Mouse (Mus musculus): ENCODE results near the gene Rnf180. TPM values are rescaled to one million over a fixed set of nuclear protein-coding genes. Genes with fewer than 3 reads are reported as not detected.

The Rnf180 gene
- polyA plus RNA-seq, 1 experiment, result 9.1 TPM

- WGBS, result 62% methylated on average over 4 of the region's 4 CpGs
These were observed 146.7 kb downstream of the Rnf180 start for GRCm38 (mm10) chr13:105147795-105148418.

DNA sequence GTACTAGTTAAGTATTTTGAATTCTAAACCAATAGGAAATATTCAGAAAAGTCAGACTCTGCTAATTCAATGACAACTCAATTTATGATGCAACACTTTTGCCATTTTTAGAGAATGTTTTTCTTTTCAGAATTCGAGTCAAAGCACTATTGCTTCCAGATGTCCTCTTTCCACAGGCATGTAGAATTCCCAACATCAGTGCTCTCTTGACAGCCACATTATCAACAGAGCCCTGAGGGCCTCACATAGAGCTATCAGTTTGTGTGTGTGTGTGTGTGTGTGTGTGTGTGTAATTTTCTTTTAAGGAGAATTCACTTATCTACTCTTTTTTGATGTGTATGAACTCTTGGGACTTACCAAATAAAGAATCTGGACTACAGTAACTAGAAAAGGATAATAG, 147.8 kb downstream of the Rnf180 start:
- H3K4me1 ChIP-seq (ENCODE audit: control insufficient read depth, insufficient read depth, low read length), result no peaks in the 10 kb centered on the region
- WGBS, result 74% methylated on average over 1 of the region's 1 CpGs
- TF ChIP-seq POLR2A (IDR thresholded peaks at IDR 0.05; ENCODE audit: borderline replicate concordance, insufficient read depth, low read length) (no peak), CTCF (IDR thresholded peaks at IDR 0.05; ENCODE audit: borderline replicate concordance, insufficient read depth, low read depth, low read length) (no peak)
- no peaks in the 10 kb centered on the region for H3K27me3 ChIP-seq (ENCODE audit: control insufficient read depth, insufficient read depth, low read length)
- DNase-seq, result no peak
- H3K27ac ChIP-seq (ENCODE audit: insufficient read depth, low read length), result no peak overlapping the region
- H3K4me3 ChIP-seq (replicated peaks; ENCODE audit: insufficient read depth, low read depth, low read length), result no peak overlapping the region

More at GRCm38 (mm10) chr13:105147795-105148418, 146.7 kb downstream of the Rnf180 start:
- TF ChIP-seq CTCF (IDR thresholded peaks at IDR 0.05; ENCODE audit: borderline replicate concordance, insufficient read depth, low read depth, low read length) (no peak), POLR2A (IDR thresholded peaks at IDR 0.05; ENCODE audit: borderline replicate concordance, insufficient read depth, low read length) (no peak)
- Histone ChIP-seq H3K4me1 (ENCODE audit: control insufficient read depth, insufficient read depth, low read length) (no peaks in the 10 kb centered on the region), H3K27ac (ENCODE audit: insufficient read depth, low read length) (no peak overlapping the region), H3K27me3 (ENCODE audit: control insufficient read depth, insufficient read depth, low read length) (no peaks in the 10 kb centered on the region), H3K4me3 (replicated peaks; ENCODE audit: insufficient read depth, low read depth, low read length) (no peak overlapping the region)
- DNase-seq, result no peak

DNA sequence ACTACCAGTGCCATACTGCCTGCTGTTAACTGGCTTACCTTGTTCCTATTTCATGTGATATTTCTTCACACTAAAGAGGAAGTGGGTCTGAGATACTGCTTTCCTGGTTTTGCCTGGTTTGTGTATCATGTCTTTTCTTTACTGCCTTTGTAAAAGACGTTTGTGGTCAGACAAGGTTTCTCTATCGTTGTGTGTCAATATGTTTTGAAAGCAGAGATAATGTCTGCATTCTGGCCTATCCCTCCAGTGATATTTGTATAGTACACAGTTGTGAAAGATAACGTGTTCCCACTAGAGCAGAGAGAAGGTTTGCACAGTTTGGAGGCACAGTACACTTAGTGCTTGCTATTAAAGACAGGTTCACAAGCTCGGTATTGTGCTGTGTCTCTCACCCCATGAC, 154.7 kb downstream of the Rnf180 start:
- TF ChIP-seq POLR2A (IDR thresholded peaks at IDR 0.05; ENCODE audit: borderline replicate concordance, insufficient read depth, low read length), result no peak
- no peak for TF ChIP-seq CTCF (IDR thresholded peaks at IDR 0.05; ENCODE audit: borderline replicate concordance, insufficient read depth, low read depth, low read length)
- no peak overlapping the region for H3K4me3 ChIP-seq (replicated peaks; ENCODE audit: insufficient read depth, low read depth, low read length)
- 83% methylated on average over 4 of the region's 4 CpGs for WGBS
- no peaks in the 10 kb centered on the region for H3K27me3 ChIP-seq (ENCODE audit: control insufficient read depth, insufficient read depth, low read length)
- H3K27ac ChIP-seq (ENCODE audit: insufficient read depth, low read length), result no peak overlapping the region
- no peaks in the 10 kb centered on the region for H3K4me1 ChIP-seq (ENCODE audit: control insufficient read depth, insufficient read depth, low read length)
- no peak for DNase-seq

GRCm38 (mm10) chr13:105134397-105134796, 160.2 kb downstream of the Rnf180 start:
- no peaks in the 10 kb centered on the region for H3K27me3 ChIP-seq (ENCODE audit: control insufficient read depth, insufficient read depth, low read length)
- TF ChIP-seq POLR2A (IDR thresholded peaks at IDR 0.05; ENCODE audit: borderline replicate concordance, insufficient read depth, low read length), result no peak
- no peak for TF ChIP-seq CTCF (IDR thresholded peaks at IDR 0.05; ENCODE audit: borderline replicate concordance, insufficient read depth, low read depth, low read length)
- H3K4me1 ChIP-seq (ENCODE audit: control insufficient read depth, insufficient read depth, low read length), result no peaks in the 10 kb centered on the region
- WGBS, result 80% methylated on average over 5 of the region's 5 CpGs
- H3K4me3 ChIP-seq (replicated peaks; ENCODE audit: insufficient read depth, low read depth, low read length), result no peak overlapping the region
- no peak overlapping the region for H3K27ac ChIP-seq (ENCODE audit: insufficient read depth, low read length)
- no peak for DNase-seq

DNA sequence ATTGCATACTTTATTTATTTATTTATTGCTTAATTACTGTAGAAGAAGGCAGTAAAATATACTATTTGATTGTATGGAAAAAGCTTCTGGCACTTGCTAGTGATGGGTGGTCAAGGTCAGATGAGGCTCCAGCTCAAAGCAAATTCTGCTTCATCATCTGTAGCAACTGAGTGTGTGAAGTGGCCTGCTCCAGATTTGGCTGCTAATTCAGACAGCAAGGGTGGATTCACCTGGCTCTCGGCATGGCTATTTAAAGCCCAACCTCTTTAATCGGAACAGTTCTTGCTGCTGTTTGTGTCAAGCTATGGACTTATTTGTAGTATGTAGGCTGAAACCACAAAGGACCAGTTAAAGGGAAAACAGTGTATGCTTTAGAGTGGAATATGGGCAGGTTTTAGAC, 161.8 kb downstream of the Rnf180 start:
- TF ChIP-seq POLR2A (IDR thresholded peaks at IDR 0.05; ENCODE audit: borderline replicate concordance, insufficient read depth, low read length), result no peak
- TF ChIP-seq CTCF (IDR thresholded peaks at IDR 0.05; ENCODE audit: borderline replicate concordance, insufficient read depth, low read depth, low read length), result no peak
- Histone ChIP-seq H3K27me3 (ENCODE audit: control insufficient read depth, insufficient read depth, low read length) (no peaks in the 10 kb centered on the region), H3K4me3 (replicated peaks; ENCODE audit: insufficient read depth, low read depth, low read length) (no peak overlapping the region), H3K4me1 (ENCODE audit: control insufficient read depth, insufficient read depth, low read length) (no peaks in the 10 kb centered on the region), H3K27ac (ENCODE audit: insufficient read depth, low read length) (no peak overlapping the region)
- peak in 1 of 2 experiments; percentile 7 for DNase-seq
- 68% methylated on average over 2 of the region's 2 CpGs for WGBS

DNA sequence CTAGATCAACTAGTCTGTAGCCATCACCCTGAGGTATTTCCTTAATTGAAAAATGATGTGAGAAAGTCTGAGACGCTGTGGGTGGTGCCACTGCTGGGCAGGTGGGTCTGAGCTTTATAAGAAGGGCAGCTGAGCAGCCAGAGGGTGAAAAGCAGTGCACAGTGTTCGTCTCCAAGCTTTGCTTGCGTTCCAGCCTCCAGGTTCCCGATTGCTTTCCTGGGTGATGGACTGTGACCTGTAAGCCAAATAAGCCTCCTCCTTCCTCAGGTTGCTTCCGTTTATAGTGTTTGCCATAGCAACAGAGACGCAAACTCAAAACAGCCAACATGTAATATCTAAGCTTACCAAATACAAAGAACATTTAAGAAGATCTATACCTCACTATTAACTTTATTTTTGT, 162.2 kb downstream of the Rnf180 start:
- no peaks in the 10 kb centered on the region for H3K4me1 ChIP-seq (ENCODE audit: control insufficient read depth, insufficient read depth, low read length)
- 80% methylated on average over 6 of the region's 6 CpGs for WGBS
- no peak overlapping the region for H3K27ac ChIP-seq (ENCODE audit: insufficient read depth, low read length)
- TF ChIP-seq CTCF (IDR thresholded peaks at IDR 0.05; ENCODE audit: borderline replicate concordance, insufficient read depth, low read depth, low read length), result no peak
- no peak for TF ChIP-seq POLR2A (IDR thresholded peaks at IDR 0.05; ENCODE audit: borderline replicate concordance, insufficient read depth, low read length)
- no peaks in the 10 kb centered on the region for H3K27me3 ChIP-seq (ENCODE audit: control insufficient read depth, insufficient read depth, low read length)
- DNase-seq, result no peak
- H3K4me3 ChIP-seq (replicated peaks; ENCODE audit: insufficient read depth, low read depth, low read length), result no peak overlapping the region

DNA sequence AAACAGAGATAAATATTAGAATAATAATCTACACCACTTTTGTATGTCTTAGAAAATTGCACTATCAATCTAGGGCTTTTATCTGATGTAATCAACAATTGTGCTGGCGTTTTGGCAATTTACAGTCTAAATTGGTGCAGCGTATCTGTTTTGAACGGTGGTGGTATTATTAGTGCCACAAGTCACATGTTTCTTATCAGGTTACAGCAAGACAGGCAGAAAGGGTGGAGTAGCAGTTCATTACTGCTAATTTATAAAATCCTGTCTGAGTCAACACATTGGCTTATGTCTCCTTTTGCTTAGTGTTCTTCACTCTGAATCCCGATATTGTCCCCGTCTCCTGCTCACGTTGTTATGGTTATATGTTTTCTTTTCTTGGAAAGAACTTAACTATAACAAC, 164.5 kb downstream of the Rnf180 start:
- no peak for DNase-seq
- no peaks in the 10 kb centered on the region for H3K27me3 ChIP-seq (ENCODE audit: control insufficient read depth, insufficient read depth, low read length)
- 91% methylated on average over 6 of the region's 6 CpGs for WGBS
- H3K4me3 ChIP-seq (replicated peaks; ENCODE audit: insufficient read depth, low read depth, low read length), result no peak overlapping the region
- no peaks in the 10 kb centered on the region for H3K4me1 ChIP-seq (ENCODE audit: control insufficient read depth, insufficient read depth, low read length)
- no peak for TF ChIP-seq POLR2A (IDR thresholded peaks at IDR 0.05; ENCODE audit: borderline replicate concordance, insufficient read depth, low read length)
- no peak for TF ChIP-seq CTCF (IDR thresholded peaks at IDR 0.05; ENCODE audit: borderline replicate concordance, insufficient read depth, low read depth, low read length)
- H3K27ac ChIP-seq (ENCODE audit: insufficient read depth, low read length), result no peak overlapping the region

- TF ChIP-seq POLR2A (IDR thresholded peaks at IDR 0.05; ENCODE audit: borderline replicate concordance, insufficient read depth, low read length) (no peak), CTCF (IDR thresholded peaks at IDR 0.05; ENCODE audit: borderline replicate concordance, insufficient read depth, low read depth, low read length) (no peak)
- H3K4me3 ChIP-seq (replicated peaks; ENCODE audit: insufficient read depth, low read depth, low read length), result no peak overlapping the region
- H3K27ac ChIP-seq (ENCODE audit: insufficient read depth, low read length), result no peak overlapping the region
- no peaks in the 10 kb centered on the region for H3K4me1 ChIP-seq (ENCODE audit: control insufficient read depth, insufficient read depth, low read length)
- WGBS, result 96% methylated on average over 3 of the region's 3 CpGs
- DNase-seq, result no peak
- no peaks in the 10 kb centered on the region for H3K27me3 ChIP-seq (ENCODE audit: control insufficient read depth, insufficient read depth, low read length)
These were observed 172.5 kb downstream of the Rnf180 start for GRCm38 (mm10) chr13:105122092-105122491.
